ENCODE assay signal across 8 mouse cellular contexts in the genomic region with DNA sequence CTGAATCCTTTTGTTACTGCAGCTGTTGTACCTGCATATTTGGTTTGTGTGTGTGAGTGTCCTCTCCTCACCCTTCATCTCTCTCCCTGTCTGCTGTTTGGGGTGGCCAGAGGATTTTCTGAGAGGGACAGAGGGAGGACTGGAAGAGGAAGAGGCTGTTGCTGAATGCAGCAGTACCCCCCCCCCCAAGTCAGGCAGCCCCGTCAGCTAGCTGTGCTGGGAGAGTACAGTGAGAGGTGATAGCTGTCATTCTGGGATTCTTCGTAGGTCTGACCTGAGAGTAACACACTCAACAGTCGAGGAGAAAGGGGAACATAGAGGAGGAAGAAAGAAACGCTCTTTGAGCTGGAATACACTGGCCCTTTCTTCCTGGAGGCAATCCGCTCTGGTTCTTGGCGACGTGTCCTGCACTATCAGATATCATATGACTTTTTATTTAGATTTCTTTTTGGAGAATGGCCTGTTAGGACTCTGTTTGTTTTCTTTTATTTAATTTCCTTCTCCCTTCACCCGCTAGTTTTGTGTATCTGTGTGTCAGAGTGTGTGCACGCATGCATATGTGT.
DNase-seq lines count a peak whose midpoint lies in the region; ATAC-seq and TF ChIP-seq lines count a peak whose summit lies in the region.

No protein-coding gene starts in this region.

- TF ChIP-seq CTCF in liver, adult 2 months (IDR thresholded peaks at IDR 0.05; ENCODE audit: low read depth, low read length), result no peak

- no peaks in the 10 kb centered on the region for H3K9me3 ChIP-seq in liver, embryonic 12.5 days (replicated peaks)
- H3K9me3 ChIP-seq in embryonic facial prominence, embryonic 12.5 days, result no peaks in the 10 kb centered on the region
- no peaks in the 10 kb centered on the region for H3K9me3 ChIP-seq in hindbrain, embryonic 13.5 days
- H3K9me3 ChIP-seq in neural tube, embryonic 14.5 days (ENCODE audit: control insufficient read depth, low read length), result no peaks in the 10 kb centered on the region
- H3K9me3 ChIP-seq in liver, embryonic 11.5 days (ENCODE audit: control insufficient read depth, low read length), result no peaks in the 10 kb centered on the region

- no peak overlapping the region for H3K4me2 ChIP-seq in liver, embryonic 12.5 days
- H3K4me2 ChIP-seq in embryonic facial prominence, embryonic 12.5 days (replicated peaks), result peak overlapping the region; percentile 35
- H3K4me2 ChIP-seq in hindbrain, embryonic 13.5 days, result peak overlapping the region; percentile 81
- H3K4me2 ChIP-seq in neural tube, embryonic 14.5 days (ENCODE audit: low read depth, low read length), result peak overlapping the region; percentile 72
- H3K4me2 ChIP-seq in liver, embryonic 11.5 days, result no peak overlapping the region

- H3K9ac ChIP-seq in liver, adult 2 months (ENCODE audit: low read depth, low read length), result peak overlapping the region; percentile 42; the same call in 1 of the 2 replicates
- H3K9ac ChIP-seq in liver, embryonic 12.5 days, result no peak overlapping the region
- 0 out of 2 replicates have a peak overlapping the region, but pooled peaks have one; percentile 15 for H3K9ac ChIP-seq in embryonic facial prominence, embryonic 12.5 days
- peak overlapping the region; percentile 81 for H3K9ac ChIP-seq in hindbrain, embryonic 13.5 days
- peak overlapping the region; percentile 81 for H3K9ac ChIP-seq in neural tube, embryonic 14.5 days (replicated peaks; ENCODE audit: low read depth, low read length)
- H3K9ac ChIP-seq in liver, embryonic 11.5 days (ENCODE audit: low read depth, low read length), result no peak overlapping the region

- 26% methylated on average over 9 of the region's 9 CpGs for WGBS in liver, adult 2 months
- 30% methylated on average over 9 of the region's 9 CpGs for WGBS in liver, embryonic 12.5 days (ENCODE audit: insufficient replicate concordance)
- WGBS in embryonic facial prominence, embryonic 12.5 days, result 9% methylated on average over 9 of the region's 9 CpGs
- 11% methylated on average over 9 of the region's 9 CpGs for WGBS in hindbrain, embryonic 13.5 days
- WGBS in neural tube, embryonic 14.5 days, result 13% methylated on average over 9 of the region's 9 CpGs
- 34% methylated on average over 9 of the region's 9 CpGs for WGBS in liver, embryonic 11.5 days

- DNase-seq in liver, adult 2 months (ENCODE audit: extremely low read depth, low read depth, low spot score), result peak; percentile 35
- DNase-seq in urinary bladder, adult 18-20 months (ENCODE audit: low spot score in 2 of 2), result no peak
- DNase-seq in frontal cortex, postnatal 10 days (ENCODE audit: low spot score in 2 of 2), result no peak
- no peak for DNase-seq in liver, embryonic 11.5 days (ENCODE audit: low spot score)

- no peak overlapping the region for H3K4me3 ChIP-seq in liver, adult 2 months (ENCODE audit: insufficient read depth, low read depth, low read length)
- no peak overlapping the region for H3K4me3 ChIP-seq in liver, embryonic 12.5 days
- peak overlapping the region; percentile 14; the same call in 1 of the 2 replicates for H3K4me3 ChIP-seq in embryonic facial prominence, embryonic 12.5 days
- peak overlapping the region; percentile 55 for H3K4me3 ChIP-seq in hindbrain, embryonic 13.5 days
- H3K4me3 ChIP-seq in neural tube, embryonic 14.5 days (ENCODE audit: low read depth, low read length), result peak overlapping the region; percentile 46
- no peak overlapping the region for H3K4me3 ChIP-seq in liver, embryonic 11.5 days (ENCODE audit: low read depth, low read length)

- peaks cover 9% of the 10 kb centered on the region for H3K4me1 ChIP-seq in liver, adult 2 months (ENCODE audit: control insufficient read depth, insufficient read depth, low read length)
- H3K4me1 ChIP-seq in liver, embryonic 12.5 days, result peaks cover 10% of the 10 kb centered on the region; the same call in 1 of the 2 replicates
- peaks cover 12% of the 10 kb centered on the region for H3K4me1 ChIP-seq in embryonic facial prominence, embryonic 12.5 days
- H3K4me1 ChIP-seq in hindbrain, embryonic 13.5 days (replicated peaks), result peaks cover 58% of the 10 kb centered on the region
- peaks cover 17% of the 10 kb centered on the region for H3K4me1 ChIP-seq in neural tube, embryonic 14.5 days (ENCODE audit: control insufficient read depth, insufficient read depth, low read length)
- H3K4me1 ChIP-seq in liver, embryonic 11.5 days (replicated peaks; ENCODE audit: control insufficient read depth, insufficient read depth, low read length), result no peaks in the 10 kb centered on the region

- H3K36me3 ChIP-seq in liver, adult 2 months (ENCODE audit: control insufficient read depth, insufficient read depth, low read length), result no peaks in the 10 kb centered on the region
- H3K36me3 ChIP-seq in liver, embryonic 12.5 days, result no peaks in the 10 kb centered on the region
- H3K36me3 ChIP-seq in embryonic facial prominence, embryonic 12.5 days, result no peaks in the 10 kb centered on the region
- no peaks in the 10 kb centered on the region for H3K36me3 ChIP-seq in hindbrain, embryonic 13.5 days
- H3K36me3 ChIP-seq in neural tube, embryonic 14.5 days (ENCODE audit: control insufficient read depth, insufficient read depth, low read length), result no peaks in the 10 kb centered on the region
- no peaks in the 10 kb centered on the region for H3K36me3 ChIP-seq in liver, embryonic 11.5 days (ENCODE audit: control insufficient read depth, insufficient read depth, low read length)

- H3K27me3 ChIP-seq in liver, adult 2 months (ENCODE audit: control insufficient read depth, insufficient read depth, low read length), result no peaks in the 10 kb centered on the region
- H3K27me3 ChIP-seq in liver, embryonic 12.5 days (replicated peaks), result peaks cover 23% of the 10 kb centered on the region
- no peaks in the 10 kb centered on the region for H3K27me3 ChIP-seq in embryonic facial prominence, embryonic 12.5 days
- H3K27me3 ChIP-seq in hindbrain, embryonic 13.5 days, result no peaks in the 10 kb centered on the region
- no peaks in the 10 kb centered on the region for H3K27me3 ChIP-seq in neural tube, embryonic 14.5 days (ENCODE audit: control insufficient read depth, insufficient read depth, low read length)
- no peaks in the 10 kb centered on the region; the same call in 1 of the 2 replicates for H3K27me3 ChIP-seq in liver, embryonic 11.5 days (replicated peaks; ENCODE audit: control insufficient read depth, insufficient read depth, low read length)

- peaks cover 22% of the 10 kb centered on the region; the same call in 1 of the 2 replicates for H3K79me2 ChIP-seq in liver, adult 2 months (ENCODE audit: control insufficient read depth, insufficient read depth, low read length)

- peak overlapping the region; percentile 22; the same call in 1 of the 2 replicates for H3K27ac ChIP-seq in liver, adult 2 months (replicated peaks; ENCODE audit: insufficient read depth, low read depth, low read length)
- H3K27ac ChIP-seq in liver, embryonic 12.5 days, result no peak overlapping the region
- peak overlapping the region; percentile 72 for H3K27ac ChIP-seq in embryonic facial prominence, embryonic 12.5 days
- peak overlapping the region; percentile 86 for H3K27ac ChIP-seq in hindbrain, embryonic 13.5 days
- H3K27ac ChIP-seq in neural tube, embryonic 14.5 days (ENCODE audit: low read depth, low read length), result peak overlapping the region; percentile 64
- no peak overlapping the region for H3K27ac ChIP-seq in liver, embryonic 11.5 days (ENCODE audit: low read depth, low read length)

- no peak for ATAC-seq in liver, embryonic 12.5 days
- ATAC-seq in embryonic facial prominence, embryonic 12.5 days (ENCODE audit: insufficient number of reproducible peaks, insufficient read depth, low FRiP score, low TSS enrichment), result 0 out of 2 replicates have a peak, but pooled peaks have one; percentile 9
- no peak; the same call in 1 of the 2 replicates for ATAC-seq in hindbrain, embryonic 13.5 days (ENCODE audit: low FRiP score)
- ATAC-seq in neural tube, embryonic 14.5 days (ENCODE audit: low read depth), result no peak
- no peak for ATAC-seq in liver, embryonic 11.5 days (replicated peaks; ENCODE audit: low FRiP score)

- TF ChIP-seq POLR2A in liver, adult 2 months (IDR thresholded peaks at IDR 0.05; ENCODE audit: extremely low read depth, insufficient read depth, low read length), result no peak

Comparison
In these comparisons a context has a peak if more than half of its experiments do, and no peak if none do; other contexts are left out.
1. H3K27ac ChIP-seq: peak in liver, adult 2 months (single experiment), embryonic facial prominence, embryonic 12.5 days (single experiment), hindbrain, embryonic 13.5 days (single experiment) and neural tube, embryonic 14.5 days (single experiment); none in liver, embryonic 12.5 days (single experiment) and liver, embryonic 11.5 days (single experiment).
2. H3K9ac ChIP-seq: peak in liver, adult 2 months (single experiment), embryonic facial prominence, embryonic 12.5 days (single experiment), hindbrain, embryonic 13.5 days (single experiment) and neural tube, embryonic 14.5 days (single experiment); none in liver, embryonic 12.5 days (single experiment) and liver, embryonic 11.5 days (single experiment).
3. H3K4me3 ChIP-seq: peak in embryonic facial prominence, embryonic 12.5 days (single experiment), hindbrain, embryonic 13.5 days (single experiment) and neural tube, embryonic 14.5 days (single experiment); none in liver, adult 2 months (single experiment), liver, embryonic 12.5 days (single experiment) and liver, embryonic 11.5 days (single experiment).
4. H3K4me2 ChIP-seq: peak in embryonic facial prominence, embryonic 12.5 days (single experiment), hindbrain, embryonic 13.5 days (single experiment) and neural tube, embryonic 14.5 days (single experiment); none in liver, embryonic 12.5 days (single experiment) and liver, embryonic 11.5 days (single experiment).